Mouse (Mus musculus) lung, adult 2 months (tissue): ENCODE results near the gene Prex1.

Experiments used
- CTCF ChIP-seq: fragments of 200-500 bp; IDR thresholded peaks from 2 replicates; pipeline ENCODE4 v1.5.1; 2011; ENCODE audit warnings: mild to moderate bottlenecking, low read length, control low read depth; ENCODE audit not compliant: insufficient read depth
- POLR2A ChIP-seq: fragments of 200-500 bp; IDR thresholded peaks from 2 replicates; pipeline ENCODE4 v1.6.1; 2011; ENCODE audit warnings: low read depth, mild to moderate bottlenecking, control low read depth, low read length, borderline replicate concordance; ENCODE audit errors: extremely low read depth

- TF ChIP-seq POLR2A (no peak), CTCF (no peak)
Measured at GRCm38 (mm10) chr2:166719301-166719929, 5.8 kb upstream of the Prex1 start.
